In the genomic region with DNA sequence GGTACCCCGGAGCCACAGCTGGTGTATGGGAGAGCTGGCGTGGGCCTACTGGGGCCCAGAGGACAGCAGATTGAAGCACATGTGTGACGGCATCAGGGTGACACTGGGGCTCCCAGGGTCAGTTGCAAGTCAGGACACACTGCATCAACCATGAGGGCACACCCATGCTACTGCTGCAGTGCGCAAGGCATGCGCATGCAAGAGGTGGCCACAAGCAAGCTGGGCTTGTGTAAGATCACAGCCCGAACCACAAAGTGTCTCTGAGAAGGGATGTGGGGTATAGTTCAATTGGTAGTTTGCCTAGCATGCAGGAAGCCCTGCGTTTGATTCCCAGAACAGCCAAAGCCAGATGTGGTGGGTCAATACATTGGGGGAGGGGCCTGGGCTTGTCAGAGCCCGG, we compare ENCODE assay signal across 25 mouse cellular contexts. TPM values are rescaled to one million over a fixed set of nuclear protein-coding genes. Genes with fewer than 3 reads are reported as not detected.
DNase-seq lines count a peak whose midpoint lies in the region; ATAC-seq and TF ChIP-seq lines count a peak whose summit lies in the region.
"Had no signal": no experiment of that assay in that cellular context is flagged by ENCODE, and none has a peak within 500 bp of the region (broad histone marks: within the 10 kb centered on the region; RNA-seq: fewer than 3 reads in every experiment).

No protein-coding gene starts in this region.

- intact Hi-C loops in heart, postnatal 10 days (cut with DNase I), result no loop called here

- peaks cover 5% of the 10 kb centered on the region; the same call in 1 of the 2 replicates for H3K36me3 ChIP-seq in E14TG2a.4 (ENCODE audit: insufficient read depth, low read length)
- H3K36me3 ChIP-seq: embryonic facial prominence, embryonic 12.5 days; hindbrain, embryonic 10.5 days; hindbrain, embryonic 15.5 days; liver, embryonic 15.5 days; lung, embryonic 15.5 days; midbrain, embryonic 13.5 days; neural tube, embryonic 15.5 days had no signal

- H3K9me3 ChIP-seq in E14TG2a.4 (ENCODE audit: low read length), result no peaks in the 10 kb centered on the region
- H3K9me3 ChIP-seq: embryonic facial prominence, embryonic 12.5 days; hindbrain, embryonic 10.5 days; hindbrain, embryonic 15.5 days; liver, embryonic 15.5 days; lung, embryonic 15.5 days; midbrain, embryonic 13.5 days; neural tube, embryonic 15.5 days had no signal

- peak overlapping the region; percentile 57 for H3K4me3 ChIP-seq in E14TG2a.4 (replicated peaks; ENCODE audit: low read length)
- H3K4me3 ChIP-seq: embryonic facial prominence, embryonic 12.5 days; hindbrain, embryonic 10.5 days; hindbrain, embryonic 15.5 days; liver, embryonic 15.5 days; lung, embryonic 15.5 days; midbrain, embryonic 13.5 days; neural tube, embryonic 15.5 days had no signal

- peak; percentile 51 for ATAC-seq in granulocyte monocyte progenitor cell, adult 5-6 weeks (replicated peaks; ENCODE audit: poor library complexity, severe bottlenecking)
- ATAC-seq in megakaryocyte progenitor cell, adult 5-6 weeks (replicated peaks; ENCODE audit: poor library complexity), result peak; percentile 45
- ATAC-seq: forebrain, embryonic 14.5 days; midbrain, embryonic 13.5 days had no signal

- no peak for TF ChIP-seq CTCF in E14TG2a.4 (conservative IDR thresholded peaks at IDR 0.05; ENCODE audit: low read length)

- H3K4me1 ChIP-seq in E14TG2a.4 (replicated peaks; ENCODE audit: low read depth, low read length), result peaks cover 54% of the 10 kb centered on the region
- H3K4me1 ChIP-seq: embryonic facial prominence, embryonic 12.5 days had no signal

- peaks cover 31% of the 10 kb centered on the region for H3K27me3 ChIP-seq in E14TG2a.4 (ENCODE audit: insufficient read depth, low read length)

- peak; percentile 52 for DNase-seq in lung, postnatal 36 days
- DNase-seq in lung, postnatal 10 days, result no peak
- DNase-seq in heart, postnatal 10 days, result no peak
- no peak for DNase-seq in ovary, postnatal 36 days (ENCODE audit: low spot score)
- DNase-seq: adrenal gland, adult 8-10 months; cerebellum, adult 11-12 months; cerebellum, adult 9-11 months; embryo, embryonic 11 days; gastrocnemius, postnatal 25 days; heart, adult 18-20 months; kidney, adult 2 months; liver; right cerebral cortex, adult 18-20 months; spleen, adult 18-20 months had no signal

RNA-seq across cellular contexts. Expression of a gene that starts 41.7 kb away (rescaled TPM):
- 46.1 and 62.3 TPM in 2 replicates for total RNA-seq in granulocyte monocyte progenitor cell, adult 5-6 weeks (2014; fragmentation: Nextera tagmentation)
- 42.4 and 48.7 TPM in 2 replicates for total RNA-seq in granulocyte monocyte progenitor cell, adult 5-6 weeks (2017)
- total RNA-seq in megakaryocyte progenitor cell, adult 5-6 weeks (2015), result 38.5 and 49.8 TPM in 2 replicates
- 62.8 and 65.6 TPM in 2 replicates for total RNA-seq in megakaryocyte progenitor cell, adult 5-6 weeks (2017)
- total RNA-seq in heart, postnatal 10 days (2021), result 1 to 10 TPM; 2.0 to 2.2 TPM

RNA-seq across cellular contexts. Expression of a gene that starts 41.9 kb away (rescaled TPM):
- 474 TPM in 2 replicates for total RNA-seq in granulocyte monocyte progenitor cell, adult 5-6 weeks (2014; fragmentation: Nextera tagmentation)
- 400 and 462 TPM in 2 replicates for total RNA-seq in granulocyte monocyte progenitor cell, adult 5-6 weeks (2017)
- 248 and 305 TPM in 2 replicates for total RNA-seq in megakaryocyte progenitor cell, adult 5-6 weeks (2015)
- total RNA-seq in megakaryocyte progenitor cell, adult 5-6 weeks (2017), result 384 and 406 TPM in 2 replicates
- 100 to 1,000 TPM; 185 to 188 TPM for total RNA-seq in heart, postnatal 10 days (2021)

Comparison
In these comparisons a context has a peak if more than half of its experiments do, and no peak if none do; other contexts are left out.
1. RNA of a gene that starts 41.7 kb away (total RNA-seq): 38.5 to 65.6 TPM in megakaryocyte progenitor cell, adult 5-6 weeks and 42.4 to 62.3 TPM in granulocyte monocyte progenitor cell, adult 5-6 weeks; 2.0 to 2.2 TPM in heart, postnatal 10 days; every median in the first group is over 10 times any median in the second.